Mouse (Mus musculus): Measurements from ENCODE around the gene Capn10. TPM values are rescaled to one million over a fixed set of nuclear protein-coding genes. Genes with fewer than 3 reads are reported as not detected.
A peak's percentile ranks its signal among the peaks of the same experiment; 100 is the strongest.

Gene Capn10
- polyA plus RNA-seq, 1 experiment from 2014 or later: 35.9 TPM

DNA sequence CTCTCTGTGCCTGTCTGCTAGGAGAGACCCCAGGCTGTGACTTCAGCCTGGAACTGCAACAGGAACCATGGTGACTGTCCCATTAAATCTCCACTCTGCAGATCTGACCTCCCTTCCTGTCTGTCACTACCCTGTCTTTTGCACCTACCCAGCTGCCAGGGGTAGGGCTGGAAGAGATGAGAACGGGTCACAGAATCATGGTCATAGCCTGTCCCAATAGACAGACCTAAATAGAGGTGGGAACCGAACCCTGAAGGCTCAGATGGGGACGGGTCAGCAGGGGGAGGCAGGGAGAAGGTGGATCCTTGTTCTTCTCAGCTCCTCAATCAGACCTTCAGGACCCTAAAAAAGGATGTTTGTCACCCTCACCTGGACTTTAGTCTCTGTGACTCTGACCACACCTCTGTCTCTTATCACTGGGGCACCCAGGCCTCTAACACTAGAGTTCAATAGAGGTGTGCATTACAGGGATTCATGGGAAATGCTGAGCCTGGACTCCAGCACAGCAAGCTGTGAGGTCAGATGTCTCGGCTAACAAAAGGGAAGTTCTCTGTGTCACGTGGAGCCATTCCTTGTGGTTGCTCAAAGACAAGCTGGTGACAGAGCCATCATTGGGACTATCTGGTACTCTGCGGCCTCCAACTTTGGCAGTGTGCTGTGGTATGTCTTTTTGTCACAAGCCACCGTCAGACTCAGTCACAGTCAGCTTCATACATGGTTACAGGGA lies 13.5 kb upstream of the Capn10 start:
- no peaks in the 10 kb centered on the region for H3K27me3 ChIP-seq (replicated peaks)
- no peaks in the 10 kb centered on the region for H3K4me1 ChIP-seq
- no peak overlapping the region for H3K4me3 ChIP-seq (replicated peaks)
- ATAC-seq (ENCODE audit: insufficient read depth, low FRiP score, low read depth): peak; percentile 24
- H3K9me3 ChIP-seq: no peaks in the 10 kb centered on the region
- H3K4me2 ChIP-seq: no peak overlapping the region
- peaks cover 50% of the 10 kb centered on the region for H3K36me3 ChIP-seq
- H3K27ac ChIP-seq: 0 out of 2 replicates have a peak overlapping the region, but pooled peaks have one; percentile 5
- 71% methylated on average over 7 of the region's 7 CpGs for WGBS
- no peak overlapping the region for H3K9ac ChIP-seq

DNA sequence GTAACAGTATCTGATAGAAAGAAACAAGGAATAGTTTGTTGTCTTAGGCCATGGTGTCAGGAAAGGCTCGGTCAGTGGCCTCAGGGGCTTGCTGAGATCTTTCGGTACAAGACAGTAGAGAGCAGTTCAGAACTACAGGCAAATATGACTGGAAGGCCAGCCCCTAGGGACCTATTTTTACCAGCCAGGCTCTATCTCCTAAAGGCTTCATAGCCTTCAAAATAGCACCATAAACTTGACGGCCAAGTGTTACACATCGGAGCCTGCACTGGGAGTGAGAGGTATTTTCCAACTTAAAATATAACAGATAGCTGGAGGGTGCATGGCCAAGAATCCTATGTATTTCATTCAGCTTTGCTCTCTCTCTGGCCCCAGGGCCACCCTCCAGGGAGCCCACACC lies 12.7 kb upstream of the Capn10 start:
- no peak overlapping the region for H3K27ac ChIP-seq
- 83% methylated on average over 4 of the region's 4 CpGs for WGBS
- H3K4me3 ChIP-seq (replicated peaks): no peak overlapping the region
- no peak overlapping the region for H3K4me2 ChIP-seq
- H3K9me3 ChIP-seq: no peaks in the 10 kb centered on the region
- no peaks in the 10 kb centered on the region for H3K27me3 ChIP-seq (replicated peaks)
- no peaks in the 10 kb centered on the region for H3K4me1 ChIP-seq
- peaks cover 41% of the 10 kb centered on the region for H3K36me3 ChIP-seq
- no peak for ATAC-seq (ENCODE audit: insufficient read depth, low FRiP score, low read depth)
- H3K9ac ChIP-seq: no peak overlapping the region

DNA sequence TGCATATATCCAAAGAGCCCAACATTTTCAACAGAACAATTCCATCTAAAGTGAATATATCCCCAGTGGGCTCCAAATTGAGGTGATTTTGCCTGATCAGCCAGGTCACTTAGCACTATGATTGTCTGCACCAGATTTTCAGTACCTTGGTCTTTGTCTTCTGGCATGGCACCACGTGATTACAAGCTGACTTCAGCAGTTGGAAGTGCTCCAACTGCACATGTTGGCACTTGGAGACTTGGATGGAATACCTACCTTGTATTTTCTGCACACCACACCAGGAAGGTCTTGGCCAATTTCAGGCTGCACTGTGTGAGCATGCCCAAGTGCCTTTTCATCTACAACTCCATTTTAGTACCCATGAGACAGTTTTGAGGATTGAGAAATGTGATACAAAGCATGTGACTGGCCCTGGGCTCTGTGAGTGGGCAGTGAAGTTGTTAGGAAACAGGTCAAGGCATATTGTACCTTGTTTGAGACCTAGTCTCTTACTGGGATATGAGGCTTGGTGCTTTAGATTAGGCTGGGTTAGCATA lies 3.9 kb upstream of the Capn10 start:
- Histone ChIP-seq H3K4me1 (peaks cover 5% of the 10 kb centered on the region; the same call in 1 of the 2 replicates), H3K9me3 (no peaks in the 10 kb centered on the region)
- 34% methylated on average over 1 of the region's 1 CpGs for WGBS

DNA sequence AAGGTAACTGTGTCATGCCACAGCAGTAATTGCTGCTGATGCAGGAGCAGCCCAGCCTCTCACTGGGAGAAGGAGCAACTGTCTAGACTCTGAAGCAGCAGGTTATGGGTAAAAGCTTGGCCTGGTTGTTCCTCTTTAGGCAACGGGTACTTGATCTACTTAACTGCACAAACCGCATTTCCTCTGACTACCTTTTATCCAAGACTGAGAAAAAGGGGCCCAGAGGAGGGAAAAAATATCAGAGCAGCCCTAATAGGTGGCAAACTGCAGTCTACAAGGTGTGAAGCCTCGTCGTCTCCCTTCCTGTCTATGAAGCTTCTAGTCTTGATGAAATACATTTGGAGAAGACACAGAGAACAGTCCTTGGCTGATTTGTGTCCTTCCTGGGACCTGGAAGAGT lies 565 bp upstream of the Capn10 start:
- Histone ChIP-seq H3K27me3 (replicated peaks) (0 out of 2 replicates have a peak, but pooled peaks cover 4% of the 10 kb centered on the region), H3K4me3 (replicated peaks) (peak overlapping the region; percentile 80), H3K9me3 (no peaks in the 10 kb centered on the region), H3K27ac (peak overlapping the region; percentile 98), H3K36me3 (no peaks in the 10 kb centered on the region), H3K4me2 (peak overlapping the region; percentile 81), H3K4me1 (peaks cover 20% of the 10 kb centered on the region), H3K9ac (peak overlapping the region; percentile 30; the same call in 1 of the 2 replicates)
- WGBS: 69% methylated on average over 4 of the region's 4 CpGs
- no peak for ATAC-seq (ENCODE audit: insufficient read depth, low FRiP score, low read depth)

More for the DNA sequence above, 3.9 kb upstream of the Capn10 start:
- Histone ChIP-seq H3K27ac (no peak overlapping the region), H3K27me3 (replicated peaks) (0 out of 2 replicates have a peak, but pooled peaks cover 4% of the 10 kb centered on the region), H3K4me3 (replicated peaks) (no peak overlapping the region), H3K4me2 (no peak overlapping the region), H3K9ac (no peak overlapping the region), H3K36me3 (no peaks in the 10 kb centered on the region)
- no peak for ATAC-seq (ENCODE audit: insufficient read depth, low FRiP score, low read depth)

DNA sequence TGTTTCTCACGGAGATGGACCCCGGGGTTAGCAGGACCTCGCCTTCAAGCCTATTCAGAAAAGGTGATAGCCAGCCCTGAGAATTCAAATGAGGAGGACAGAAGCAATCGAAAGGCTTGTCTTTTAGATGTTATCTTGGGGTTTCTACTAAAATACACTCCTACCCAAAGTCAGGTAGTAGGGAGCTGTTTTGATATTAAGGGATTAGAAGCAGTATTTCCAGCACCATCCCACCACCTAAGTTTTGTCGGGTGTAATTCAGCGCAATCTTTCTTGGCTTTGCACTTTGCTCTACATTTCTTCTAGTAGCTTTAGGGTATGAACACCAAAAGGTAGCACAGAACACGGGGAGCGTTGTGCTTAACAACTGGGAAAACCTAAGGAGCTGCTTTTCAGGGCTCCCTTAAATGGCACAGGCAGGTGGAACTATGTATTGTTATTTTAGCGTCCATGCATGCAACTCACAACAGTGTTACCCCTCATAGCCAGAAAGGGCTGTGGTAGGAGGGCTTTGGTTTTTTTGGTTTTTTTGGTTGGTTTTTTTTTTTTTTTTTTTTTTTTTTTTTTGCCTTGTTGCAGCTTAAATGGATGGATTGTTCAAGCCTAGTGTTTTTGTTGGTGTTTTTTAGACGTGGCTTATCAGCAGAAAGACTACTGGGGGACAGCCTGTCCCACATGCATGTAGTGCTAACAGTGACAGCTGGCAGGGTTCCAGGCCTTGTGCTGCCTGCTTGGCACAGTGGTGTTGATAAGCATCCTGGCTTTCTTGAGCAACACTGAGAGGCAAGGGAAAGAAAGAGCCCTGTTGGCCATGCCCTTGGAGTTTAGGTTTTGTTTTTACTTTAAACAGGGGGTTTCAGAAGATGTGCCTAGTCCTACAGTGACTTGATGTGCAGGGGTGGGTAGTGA lies 1.1 kb downstream of the Capn10 start:
- H3K27ac ChIP-seq: peak overlapping the region; percentile 98; the same call in 1 of the 2 replicates
- H3K9ac ChIP-seq: peak overlapping the region; percentile 33
- H3K36me3 ChIP-seq: peaks cover 9% of the 10 kb centered on the region
- peak overlapping the region; percentile 80 for H3K4me3 ChIP-seq (replicated peaks)
- H3K4me2 ChIP-seq: peak overlapping the region; percentile 81
- peaks cover 20% of the 10 kb centered on the region for H3K4me1 ChIP-seq
- 15% methylated on average over 10 of the region's 10 CpGs for WGBS
- H3K27me3 ChIP-seq (replicated peaks): no peaks in the 10 kb centered on the region
- no peak for ATAC-seq (ENCODE audit: insufficient read depth, low FRiP score, low read depth)
- no peaks in the 10 kb centered on the region for H3K9me3 ChIP-seq

DNA sequence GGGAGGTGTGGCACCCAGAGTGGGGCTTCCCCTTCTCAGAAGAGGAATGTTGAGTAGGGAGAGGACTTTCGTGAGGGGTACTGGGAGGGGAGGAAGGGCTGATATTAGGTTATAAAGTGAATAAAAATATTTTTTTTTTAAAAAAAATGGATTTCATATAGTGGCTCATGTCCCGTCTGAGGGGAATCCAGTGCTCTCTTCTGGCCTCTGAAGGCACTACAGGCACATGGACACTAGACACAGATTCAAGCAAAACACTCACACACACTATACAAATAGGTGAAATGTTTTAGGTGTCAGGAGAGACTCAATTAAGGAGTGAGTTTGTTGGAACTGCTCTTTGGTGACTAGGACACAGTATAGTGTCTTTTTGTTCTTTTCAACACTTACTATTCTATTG lies 1.8 kb downstream of the Capn10 start:
- Histone ChIP-seq H3K4me2 (peak overlapping the region; percentile 81), H3K4me1 (peaks cover 20% of the 10 kb centered on the region), H3K9me3 (no peaks in the 10 kb centered on the region), H3K36me3 (peaks cover 9% of the 10 kb centered on the region), H3K4me3 (replicated peaks) (peak overlapping the region; percentile 80), H3K9ac (no peak overlapping the region), H3K27ac (no peak overlapping the region), H3K27me3 (replicated peaks) (no peaks in the 10 kb centered on the region)
- 38% methylated on average over 2 of the region's 2 CpGs for WGBS
- no peak for ATAC-seq (ENCODE audit: insufficient read depth, low FRiP score, low read depth)

DNA sequence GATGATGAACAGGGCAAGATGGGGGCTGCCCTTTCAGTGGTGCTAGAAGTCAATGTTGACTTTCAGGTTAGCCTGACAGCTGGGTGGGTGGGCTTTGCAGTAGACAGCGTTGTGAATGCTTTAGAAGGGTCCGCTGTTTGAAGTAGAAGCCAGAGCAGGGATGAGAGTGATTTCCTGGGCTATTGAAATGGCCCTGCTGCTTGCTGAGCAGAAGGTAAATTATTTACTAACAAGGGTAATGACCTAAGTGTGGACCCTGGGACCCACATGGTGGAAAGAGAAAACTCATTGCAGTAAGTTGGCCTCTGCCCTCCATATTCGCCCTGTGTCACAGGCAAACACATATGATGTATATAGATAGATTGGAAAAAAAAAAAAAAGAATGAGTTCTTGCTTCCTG lies 2.3 kb downstream of the Capn10 start:
- Histone ChIP-seq H3K27ac (no peak overlapping the region), H3K36me3 (peaks cover 11% of the 10 kb centered on the region), H3K9ac (no peak overlapping the region), H3K9me3 (no peaks in the 10 kb centered on the region), H3K4me3 (replicated peaks) (no peak overlapping the region), H3K27me3 (replicated peaks) (no peaks in the 10 kb centered on the region), H3K4me2 (peak overlapping the region; percentile 81; the same call in 1 of the 2 replicates), H3K4me1 (peaks cover 20% of the 10 kb centered on the region)
- no peak for ATAC-seq (ENCODE audit: insufficient read depth, low FRiP score, low read depth)
- 68% methylated on average over 3 of the region's 3 CpGs for WGBS

DNA sequence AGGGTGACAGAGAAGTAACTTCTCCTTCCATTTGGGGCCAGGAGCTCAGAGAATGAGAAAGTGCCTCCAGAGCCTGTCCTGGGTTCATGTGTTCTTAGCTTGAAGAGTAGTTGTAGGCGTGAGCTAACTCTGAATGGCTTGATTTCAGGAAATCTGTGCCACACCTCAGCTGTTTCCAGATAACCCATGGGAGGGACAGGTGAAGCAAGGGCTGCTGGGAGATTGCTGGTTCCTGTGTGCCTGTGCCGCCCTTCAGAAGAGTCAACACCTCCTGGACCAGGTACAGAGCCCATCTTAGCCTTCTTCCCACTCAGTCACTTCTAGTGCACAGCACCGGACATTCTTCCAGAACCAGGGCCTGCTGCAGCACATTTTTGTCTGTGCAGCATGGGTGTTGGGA lies 3.6 kb downstream of the Capn10 start:
- peak overlapping the region; percentile 33; the same call in 1 of the 2 replicates for H3K27ac ChIP-seq
- no peak overlapping the region for H3K4me2 ChIP-seq
- no peak overlapping the region for H3K9ac ChIP-seq
- H3K36me3 ChIP-seq: peaks cover 19% of the 10 kb centered on the region
- WGBS: 77% methylated on average over 3 of the region's 3 CpGs
- no peak; the same call in 1 of the 2 replicates for ATAC-seq (ENCODE audit: insufficient read depth, low FRiP score, low read depth)
- no peak overlapping the region for H3K4me3 ChIP-seq (replicated peaks)
- no peaks in the 10 kb centered on the region for H3K27me3 ChIP-seq (replicated peaks)
- no peaks in the 10 kb centered on the region for H3K9me3 ChIP-seq
- H3K4me1 ChIP-seq: peaks cover 20% of the 10 kb centered on the region

DNA sequence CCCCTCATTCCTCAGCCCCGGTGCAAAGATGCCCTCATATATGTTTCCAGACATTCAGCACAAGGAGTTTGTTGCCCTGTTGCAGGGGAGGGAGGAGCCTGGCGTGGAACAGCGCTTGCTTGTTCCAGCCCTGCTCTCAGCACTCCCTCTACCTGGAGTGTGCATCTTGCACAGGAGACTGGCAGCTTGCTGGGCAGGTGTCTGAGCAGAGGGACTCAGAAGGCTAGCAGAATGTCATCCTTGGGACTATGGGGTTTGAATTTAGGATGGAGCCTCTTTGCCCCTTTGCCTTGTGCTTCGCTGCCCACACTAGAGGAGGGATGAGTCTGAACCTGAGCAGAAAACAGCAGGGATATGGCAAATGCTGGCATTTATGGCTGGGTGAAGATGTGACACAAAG lies 5.6 kb downstream of the Capn10 start:
- 93% methylated on average over 4 of the region's 4 CpGs for WGBS
- Histone ChIP-seq H3K27ac (no peak overlapping the region), H3K27me3 (replicated peaks) (no peaks in the 10 kb centered on the region), H3K9me3 (no peaks in the 10 kb centered on the region), H3K36me3 (peaks cover 30% of the 10 kb centered on the region), H3K4me1 (peaks cover 17% of the 10 kb centered on the region), H3K4me3 (replicated peaks) (no peak overlapping the region), H3K4me2 (no peak overlapping the region), H3K9ac (no peak overlapping the region)
- ATAC-seq (ENCODE audit: insufficient read depth, low FRiP score, low read depth): no peak

DNA sequence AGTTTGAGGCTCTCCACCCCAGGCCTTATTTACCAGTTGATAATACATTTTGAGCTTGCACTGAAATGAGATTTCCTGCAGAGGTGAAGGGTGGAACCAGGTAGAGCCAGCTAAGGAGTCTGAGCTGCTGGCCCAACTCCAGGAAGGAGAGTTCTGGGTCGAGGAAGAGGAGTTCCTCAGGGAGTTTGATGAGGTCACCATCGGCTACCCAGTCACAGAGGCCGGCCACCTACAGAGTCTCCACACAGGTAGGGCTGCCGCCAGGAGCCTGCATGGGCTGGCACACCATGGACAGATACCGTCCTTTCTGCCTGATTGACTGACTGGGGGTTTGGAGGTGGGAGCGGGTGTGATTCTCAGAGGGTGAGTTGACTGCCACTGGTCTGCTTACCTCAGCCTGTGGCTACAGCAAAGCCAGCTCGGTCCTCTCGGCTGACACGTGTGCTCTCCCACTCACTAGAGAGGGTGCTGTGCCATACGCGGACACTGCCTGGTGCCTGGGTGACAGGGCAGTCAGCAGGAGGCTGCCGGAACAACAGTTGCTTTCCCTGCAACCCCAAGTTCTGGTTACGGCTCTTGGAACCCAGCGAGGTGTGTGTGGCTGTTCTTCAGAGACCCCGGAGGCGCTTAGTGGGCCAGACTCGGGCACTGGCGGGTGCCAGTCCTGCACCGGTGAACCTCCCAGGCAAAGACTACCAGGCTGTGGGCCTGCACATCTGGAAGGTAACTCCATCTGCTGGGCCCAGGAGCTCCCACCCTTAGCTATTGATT lies 9.2 kb downstream of the Capn10 start:
- no peak overlapping the region for H3K4me2 ChIP-seq
- H3K9me3 ChIP-seq: no peaks in the 10 kb centered on the region
- ATAC-seq (ENCODE audit: insufficient read depth, low FRiP score, low read depth): no peak
- H3K4me3 ChIP-seq (replicated peaks): no peak overlapping the region
- H3K36me3 ChIP-seq: peaks cover 47% of the 10 kb centered on the region
- no peak overlapping the region for H3K27ac ChIP-seq
- no peak overlapping the region for H3K9ac ChIP-seq
- 91% methylated on average over 19 of the region's 19 CpGs for WGBS
- no peaks in the 10 kb centered on the region for H3K27me3 ChIP-seq (replicated peaks)
- no peaks in the 10 kb centered on the region for H3K4me1 ChIP-seq

DNA sequence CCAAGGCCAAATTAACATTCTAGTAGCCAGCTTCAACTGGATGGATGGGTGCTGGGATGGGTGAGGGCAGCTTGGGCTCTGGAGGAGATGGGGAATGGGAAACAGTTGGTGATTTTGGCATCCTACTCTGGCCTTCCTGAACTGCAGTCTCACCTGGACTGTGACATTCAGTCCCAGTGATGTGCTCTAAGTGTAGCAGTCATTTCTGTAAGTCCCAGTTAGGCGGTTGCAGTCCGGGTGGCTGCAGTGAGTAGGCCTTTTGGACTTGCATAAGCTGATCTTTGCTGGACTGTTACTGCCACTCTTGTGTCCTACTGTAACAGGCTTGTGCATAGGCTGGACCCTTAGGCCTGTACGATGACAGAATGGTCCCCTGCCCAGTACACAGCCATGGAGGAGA lies 13.8 kb downstream of the Capn10 start:
- 91% methylated on average over 3 of the region's 3 CpGs for WGBS

More for the DNA sequence above, 13.8 kb downstream of the Capn10 start:
- Histone ChIP-seq H3K9me3 (no peaks in the 10 kb centered on the region), H3K4me1 (no peaks in the 10 kb centered on the region), H3K27me3 (replicated peaks) (no peaks in the 10 kb centered on the region), H3K4me3 (replicated peaks) (no peak overlapping the region), H3K9ac (no peak overlapping the region), H3K27ac (no peak overlapping the region), H3K36me3 (peaks cover 28% of the 10 kb centered on the region), H3K4me2 (no peak overlapping the region)
- ATAC-seq (ENCODE audit: insufficient read depth, low FRiP score, low read depth): no peak

All from stomach, embryonic 15.5 days (tissue).